Mouse (Mus musculus) heart, embryonic 16.5 days (tissue): ENCODE data around the gene Hpcal1. TPM values are rescaled to one million over a fixed set of nuclear protein-coding genes. Genes with fewer than 3 reads are reported as not detected.
"Not testable (repeated sequence)": the region's sequence is repeated elsewhere in the genome, so short reads cannot be mapped to it uniquely, and the experiment has no call there.

ENCODE experiments used
- ATAC-seq: fragments of 200-750 bp; cut with Nextera tagmentation; replicated peaks from 2 replicates; pipeline ENCODE4 v1.8.0; 2017; ENCODE audit warnings: moderate number of reproducible peaks; ENCODE audit not compliant: insufficient read depth, low FRiP score; ENCODE audit errors: extremely low read depth
- H3K27ac ChIP-seq: fragments of 300-500 bp; sonication (generic); 2 replicates; pipeline ENCODE4 v1.5.1; 2014; ENCODE audit warnings: mild to moderate bottlenecking, low read length, control low read depth, moderate library complexity
- H3K27me3 ChIP-seq: fragments of 300-500 bp; sonication (generic); 2 replicates; pipeline ENCODE4 v1.6.1; 2014; ENCODE audit warnings: low read length, mixed read lengths; ENCODE audit not compliant: control insufficient read depth, insufficient read depth
- H3K36me3 ChIP-seq: fragments of 300-500 bp; sonication (generic); 2 replicates; pipeline ENCODE4 v1.6.1; 2014; ENCODE audit not compliant: control insufficient read depth, insufficient read depth
- H3K4me1 ChIP-seq: fragments of 300-500 bp; sonication (generic); 2 replicates; pipeline ENCODE4 v1.6.1; 2014; ENCODE audit warnings: low read length, mixed read lengths; ENCODE audit not compliant: control insufficient read depth, insufficient read depth
- H3K4me2 ChIP-seq: fragments of 300-500 bp; sonication (generic); 2 replicates; pipeline ENCODE4 v1.6.1; 2014; ENCODE audit warnings: low read depth, mild to moderate bottlenecking, control low read depth, low read length
- H3K4me3 ChIP-seq: fragments of 300-500 bp; sonication (generic); 2 replicates; pipeline ENCODE4 v1.5.1; 2014; ENCODE audit warnings: mild to moderate bottlenecking, control low read depth, low read length
- H3K9ac ChIP-seq: fragments of 300-500 bp; sonication (generic); 2 replicates; pipeline ENCODE4 v1.6.1; 2014; ENCODE audit warnings: low read length, control low read depth
- H3K9me3 ChIP-seq: fragments of 300-500 bp; sonication (generic); replicated peaks from 2 replicates; pipeline ENCODE4 v1.6.1; 2016; ENCODE audit warnings: low read length; ENCODE audit not compliant: control insufficient read depth
- WGBS: fragments of 180-500 bp; shearing (Covaris S2); extraction: QIAGEN DNeasy Blood & Tissue Kit; methylation state at CpG from one replicate; pipeline ENCODE4 v1.1.7; 2014; 5-methylcytosine and 5-hydroxymethylcytosine counted together
- polyA plus RNA-seq: library from polyadenylated mRNA; unstranded; fragments of >200 nt; fragmentation: Nextera tagmentation; extraction: Ambion mirVana; gene quantifications from 2 replicates; pipeline ENCODE4 v1.2.1, GENCODE M21; 2015

Gene Hpcal1
- polyA plus RNA-seq, 1 experiment from 2014 or later, result 33.4 TPM

DNA sequence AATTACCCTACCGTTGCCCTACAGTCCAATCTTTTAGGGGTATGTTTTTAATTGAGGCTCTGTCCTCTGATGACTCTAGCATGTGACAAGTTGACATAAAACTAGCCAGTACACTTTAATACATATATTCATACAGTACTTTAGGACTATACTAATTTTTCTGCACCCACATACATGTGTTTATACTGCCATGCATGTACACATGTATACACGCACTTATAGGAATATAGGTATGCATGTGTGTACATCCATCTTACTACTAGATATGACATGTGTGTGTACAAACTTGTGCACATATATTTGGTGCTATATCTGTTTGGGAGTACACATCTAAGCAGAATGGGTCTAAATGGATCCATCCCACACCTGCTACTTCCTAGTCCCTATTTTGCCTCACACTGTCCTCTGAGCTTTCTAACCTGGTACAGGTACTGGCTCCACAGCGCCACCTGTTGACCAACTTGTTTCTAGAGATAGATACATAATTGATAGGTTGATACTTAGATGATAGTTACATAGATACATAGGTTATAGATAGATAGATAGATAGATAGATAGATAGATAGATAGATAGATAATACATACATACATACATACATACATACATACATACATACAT lies 105.1 kb downstream of the Hpcal1 start:
- Histone ChIP-seq H3K4me2 (no peak overlapping the region), H3K36me3 (0 out of 2 replicates have a peak, but pooled peaks cover 3% of the 10 kb centered on the region), H3K27ac (no peak overlapping the region), H3K9ac (no peak overlapping the region), H3K9me3 (no peaks in the 10 kb centered on the region), H3K4me3 (no peak overlapping the region), H3K4me1 (no peaks in the 10 kb centered on the region), H3K27me3 (no peaks in the 10 kb centered on the region)
- ATAC-seq, result no peak
- WGBS, result 61% methylated on average over 3 of the region's 3 CpGs

DNA sequence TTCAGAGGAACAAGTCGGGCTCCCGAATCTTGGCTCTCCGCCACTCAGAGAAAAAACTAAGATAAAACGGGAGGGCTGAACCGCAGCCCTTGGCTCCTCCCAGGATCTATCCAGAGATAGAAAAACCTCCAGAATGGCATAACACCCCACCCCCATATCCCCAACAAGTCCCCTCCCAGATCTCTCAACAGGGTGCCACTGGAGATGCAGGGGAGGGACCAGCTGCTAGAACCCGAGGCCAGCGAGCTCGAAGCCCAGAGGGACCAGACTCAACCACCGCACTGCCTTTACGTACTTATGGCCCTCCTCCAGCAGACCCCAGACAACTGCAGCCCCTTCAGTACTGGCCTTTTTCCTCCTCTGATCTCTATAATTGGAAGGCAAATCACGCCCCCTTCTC lies 107.6 kb downstream of the Hpcal1 start:
- WGBS, result 74% methylated on average over 11 of the region's 11 CpGs
- not testable (repeated sequence) for H3K9ac ChIP-seq

DNA sequence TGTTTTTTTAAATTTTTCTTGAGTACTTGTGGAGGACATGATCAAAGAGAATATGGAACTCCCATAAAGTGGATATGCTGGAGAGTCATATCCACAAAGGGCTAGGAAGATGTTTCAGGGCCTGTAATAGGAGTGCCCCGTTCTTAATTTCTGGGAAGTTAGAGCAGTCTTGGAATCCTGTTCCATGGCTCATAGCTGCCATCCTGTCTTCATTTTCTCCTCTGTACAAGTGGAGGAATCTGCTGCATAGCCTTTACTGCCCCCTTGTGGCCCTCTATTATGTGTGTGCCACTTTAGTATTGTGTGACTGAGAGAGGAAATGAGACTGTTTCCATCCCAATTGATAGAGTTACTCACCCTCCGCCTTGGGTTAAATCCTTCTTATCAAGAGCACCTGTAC lies 117.9 kb downstream of the Hpcal1 start:
- no peaks in the 10 kb centered on the region for H3K36me3 ChIP-seq
- WGBS, result 21% methylated on average over 2 of the region's 2 CpGs
- no peak for ATAC-seq
- H3K4me2 ChIP-seq, result no peak overlapping the region
- no peaks in the 10 kb centered on the region for H3K4me1 ChIP-seq
- H3K27me3 ChIP-seq, result no peaks in the 10 kb centered on the region
- H3K9ac ChIP-seq, result no peak overlapping the region
- no peaks in the 10 kb centered on the region for H3K9me3 ChIP-seq
- H3K4me3 ChIP-seq, result no peak overlapping the region
- H3K27ac ChIP-seq, result no peak overlapping the region

More for the DNA sequence above, 107.6 kb downstream of the Hpcal1 start:
- H3K36me3 ChIP-seq, H3K27ac ChIP-seq, H3K9me3 ChIP-seq, H3K27me3 ChIP-seq, H3K4me2 ChIP-seq, ATAC-seq, H3K4me3 ChIP-seq, H3K4me1 ChIP-seq: not testable (repeated sequence)

DNA sequence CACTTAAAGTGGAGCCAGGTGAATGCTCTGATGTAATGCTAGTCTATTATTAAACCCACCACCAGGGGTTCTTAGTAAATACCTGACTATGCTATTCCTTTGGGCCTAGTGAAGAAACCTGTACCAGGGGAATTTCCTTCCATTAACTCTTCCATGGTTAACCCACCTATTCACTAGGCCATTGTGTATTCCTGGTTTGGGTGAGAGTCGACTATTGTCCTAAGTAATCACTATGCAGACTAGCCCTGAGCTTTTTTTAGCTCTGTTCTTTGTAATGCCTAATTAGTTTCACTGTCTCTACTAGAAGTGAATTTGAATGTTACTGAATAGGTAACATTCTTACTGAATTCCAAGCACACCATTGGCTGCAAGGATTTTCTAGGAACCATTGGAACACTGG lies 144.6 kb downstream of the Hpcal1 start:
- not testable (repeated sequence) for H3K4me3 ChIP-seq, H3K9ac ChIP-seq, H3K4me1 ChIP-seq, H3K4me2 ChIP-seq, H3K27me3 ChIP-seq, H3K36me3 ChIP-seq, ATAC-seq, H3K9me3 ChIP-seq, H3K27ac ChIP-seq
- WGBS, result 71% methylated on average over 1 of the region's 1 CpGs

Other genes starting within 250 kb of the Hpcal1 start
- 113 TPM in 2 replicates for gene Odc1, start 146.1 kb upstream of the Hpcal1 start, polyA plus RNA-seq